Mouse (Mus musculus): ENCODE measurements around the gene Iqsec2. TPM values are rescaled to one million over a fixed set of nuclear protein-coding genes. Genes with fewer than 3 reads are reported as not detected.
"Not testable (repeated sequence)": the region's sequence is repeated elsewhere in the genome, so short reads cannot be mapped to it uniquely, and the experiment has no call there.

Iqsec2 gene
- total and polyA plus RNA-seq, 2 experiments from 2014 or later = 51.7 to 131 TPM

DNA sequence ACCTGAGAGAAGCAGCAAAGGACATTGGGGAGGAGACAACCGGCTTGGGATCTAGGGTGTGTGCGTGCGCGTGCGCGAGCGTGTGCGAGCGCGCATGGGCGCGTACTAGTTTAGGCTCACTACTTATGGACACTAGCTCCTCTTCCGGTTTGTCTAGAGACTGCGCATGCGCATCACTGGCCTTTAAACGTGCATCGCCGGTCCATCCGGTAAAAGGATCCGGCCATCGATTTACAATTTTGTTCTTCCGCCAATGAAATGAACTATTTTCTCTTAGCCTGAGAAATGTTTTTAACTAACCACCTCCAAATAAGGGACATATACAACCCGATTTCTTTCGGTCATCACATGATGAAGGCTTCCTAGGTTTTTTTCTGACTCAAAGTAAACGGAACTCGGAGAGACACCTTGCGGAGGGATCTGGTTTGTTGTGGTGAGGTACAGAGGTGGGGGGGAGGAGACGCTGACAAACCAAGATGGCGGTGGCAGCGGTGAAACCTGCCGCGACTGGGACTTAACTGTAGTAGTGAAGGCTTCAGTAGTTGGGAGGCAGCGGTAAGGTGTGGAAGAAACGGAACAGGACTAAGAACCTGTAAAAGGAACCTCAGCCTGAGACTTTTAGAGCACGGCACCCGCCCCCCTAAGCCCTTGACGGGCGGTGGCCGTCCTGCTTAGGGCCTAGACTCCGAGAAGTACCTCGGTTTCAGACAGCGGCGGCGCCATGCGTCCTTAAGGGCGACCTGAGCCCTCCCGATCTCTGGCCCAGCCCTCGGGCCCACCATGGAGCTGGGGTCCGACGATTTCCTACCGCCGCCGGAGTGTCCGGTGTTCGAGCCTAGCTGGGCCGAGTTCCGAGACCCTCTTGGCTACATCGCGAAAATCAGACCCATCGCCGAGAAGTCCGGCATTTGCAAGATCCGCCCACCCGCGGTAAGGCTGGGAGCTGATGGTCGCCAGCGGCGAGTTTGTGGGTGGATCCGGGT is 89.0 kb downstream of the Iqsec2 start, which contains the start of gene Kdm5c:
Gene Kdm5c (plus strand): TSS at position 240 of the 983 bp plus-strand sequence.
- no peak for TF ChIP-seq CTCF (IDR thresholded peaks at IDR 0.05; ENCODE audit: low read depth)
- no peak for TF ChIP-seq EP300 (IDR thresholded peaks at IDR 0.05; ENCODE audit: low read depth)
- no peaks in the 10 kb centered on the region for H3K27me3 ChIP-seq (ENCODE audit: control insufficient read depth, insufficient read depth, low read length)
- H3K9ac ChIP-seq (replicated peaks; ENCODE audit: low read depth, low read length) = peak within 1 kb of the TSS; percentile 98
- peaks cover 9% of the 10 kb centered on the region; the same call in 1 of the 2 replicates for H3K4me1 ChIP-seq (ENCODE audit: control insufficient read depth, insufficient read depth)
- peak; percentile 99 for ATAC-seq (ENCODE audit: insufficient read depth, low read depth)
- under 1% methylated on average over 68 of the region's 69 CpGs for WGBS
- peak within 1 kb of the TSS; percentile 99 for H3K4me3 ChIP-seq (ENCODE audit: low read depth, low read length)
- DNase-seq (ENCODE audit: low spot score) = peak; percentile 96
- H3K9me3 ChIP-seq (replicated peaks; ENCODE audit: control insufficient read depth, low read length) = no peaks in the 10 kb centered on the region
- peak within 1 kb of the TSS; percentile 89 for H3K27ac ChIP-seq (ENCODE audit: low read depth)
- H3K4me2 ChIP-seq (ENCODE audit: low read depth, low read length) = peak within 1 kb of the TSS; percentile 76
- peaks cover 6% of the 10 kb centered on the region for H3K36me3 ChIP-seq (replicated peaks; ENCODE audit: control insufficient read depth, insufficient read depth, low read length)

DNA sequence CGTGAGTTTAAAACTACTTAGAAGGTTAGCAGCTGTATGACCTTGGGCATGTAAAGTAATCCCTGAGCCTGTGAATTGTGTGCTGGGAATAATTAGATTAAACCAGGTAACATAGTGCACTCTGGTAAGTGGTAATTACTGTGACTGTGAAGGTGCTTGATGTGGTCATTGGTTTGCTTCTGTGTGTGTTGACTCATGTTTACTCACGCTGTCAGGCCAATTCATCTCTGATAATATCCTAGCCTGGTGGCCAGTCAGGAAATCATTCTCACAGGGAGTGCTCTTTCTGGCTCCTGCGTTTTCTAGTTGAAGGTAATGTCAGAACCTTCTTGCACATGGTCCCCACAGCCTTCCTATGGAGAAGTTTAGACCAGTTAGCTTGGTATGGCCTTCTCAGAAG is 90.1 kb downstream of the Iqsec2 start:
- TF ChIP-seq EP300 (IDR thresholded peaks at IDR 0.05; ENCODE audit: low read depth) = no peak
- WGBS = 6% methylated on average over 3 of the region's 3 CpGs
- Histone ChIP-seq H3K9me3 (replicated peaks; ENCODE audit: control insufficient read depth, low read length) (no peaks in the 10 kb centered on the region), H3K9ac (replicated peaks; ENCODE audit: low read depth, low read length) (peak overlapping the region; percentile 98), H3K27me3 (ENCODE audit: control insufficient read depth, insufficient read depth, low read length) (no peaks in the 10 kb centered on the region), H3K36me3 (replicated peaks; ENCODE audit: control insufficient read depth, insufficient read depth, low read length) (peaks cover 16% of the 10 kb centered on the region), H3K4me3 (ENCODE audit: low read depth, low read length) (peak overlapping the region; percentile 99), H3K4me1 (ENCODE audit: control insufficient read depth, insufficient read depth) (peaks cover 9% of the 10 kb centered on the region; the same call in 1 of the 2 replicates), H3K4me2 (ENCODE audit: low read depth, low read length) (peak overlapping the region; percentile 76), H3K27ac (ENCODE audit: low read depth) (peak overlapping the region; percentile 89)
- no peak for DNase-seq (ENCODE audit: low spot score)
- ATAC-seq (ENCODE audit: insufficient read depth, low read depth) = no peak

DNA sequence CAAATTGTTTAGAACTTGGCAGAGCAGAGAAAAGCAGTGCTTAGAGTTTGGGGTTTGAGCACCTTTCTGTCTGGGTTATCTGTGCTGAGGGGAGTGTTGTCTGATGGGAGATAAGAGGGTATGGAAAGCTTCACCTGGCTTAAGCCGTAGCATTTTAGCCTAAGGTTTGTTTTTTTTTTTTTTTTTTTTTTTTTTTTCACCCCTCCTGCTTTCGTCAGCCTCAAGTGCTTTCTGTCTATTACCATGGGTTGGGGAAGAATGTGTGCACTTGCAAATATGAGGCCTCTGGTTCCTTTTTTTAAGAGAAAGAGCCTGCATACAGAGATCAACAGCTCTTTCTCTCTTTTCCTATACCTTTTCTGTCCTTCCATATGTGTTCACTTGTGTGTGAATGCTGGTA is 91.7 kb downstream of the Iqsec2 start:
- no peak for TF ChIP-seq CTCF (IDR thresholded peaks at IDR 0.05; ENCODE audit: low read depth)
- TF ChIP-seq EP300 (IDR thresholded peaks at IDR 0.05; ENCODE audit: low read depth) = no peak
- Histone ChIP-seq H3K4me3 (ENCODE audit: low read depth, low read length) (no peak overlapping the region), H3K9me3 (replicated peaks; ENCODE audit: control insufficient read depth, low read length) (no peaks in the 10 kb centered on the region), H3K9ac (replicated peaks; ENCODE audit: low read depth, low read length) (no peak overlapping the region), H3K4me1 (ENCODE audit: control insufficient read depth, insufficient read depth) (peaks cover 9% of the 10 kb centered on the region; the same call in 1 of the 2 replicates), H3K36me3 (replicated peaks; ENCODE audit: control insufficient read depth, insufficient read depth, low read length) (peaks cover 32% of the 10 kb centered on the region), H3K27me3 (ENCODE audit: control insufficient read depth, insufficient read depth, low read length) (no peaks in the 10 kb centered on the region), H3K4me2 (ENCODE audit: low read depth, low read length) (peak overlapping the region; percentile 76; the same call in 1 of the 2 replicates), H3K27ac (ENCODE audit: low read depth) (no peak overlapping the region)
- 33% methylated on average over 2 of the region's 2 CpGs for WGBS
- ATAC-seq (ENCODE audit: insufficient read depth, low read depth) = no peak
- DNase-seq (ENCODE audit: low spot score) = no peak

DNA sequence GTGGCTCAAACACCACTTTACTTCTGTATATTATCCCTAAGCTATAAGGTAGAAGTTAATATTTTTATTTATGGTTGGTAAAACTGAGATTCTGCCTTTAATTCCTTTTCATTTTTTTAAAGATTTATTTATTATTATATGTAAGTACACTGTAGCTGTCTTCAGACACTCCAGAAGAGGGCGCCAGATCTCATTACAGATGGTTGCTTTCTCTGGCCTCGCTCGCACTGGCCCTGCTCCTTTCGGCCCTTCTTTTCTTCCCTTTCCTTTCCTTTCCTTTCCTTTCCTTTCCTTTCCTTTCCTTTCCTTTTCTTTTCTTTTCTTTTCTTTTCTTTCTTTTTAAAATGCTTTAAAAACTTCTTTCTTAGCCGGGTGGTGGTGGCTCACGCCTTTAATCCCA is 99.1 kb downstream of the Iqsec2 start:
- H3K36me3 ChIP-seq (replicated peaks; ENCODE audit: control insufficient read depth, insufficient read depth, low read length) = peaks cover 90% of the 10 kb centered on the region
- ATAC-seq (ENCODE audit: insufficient read depth, low read depth); H3K9me3 ChIP-seq (replicated peaks; ENCODE audit: control insufficient read depth, low read length); H3K27me3 ChIP-seq (ENCODE audit: control insufficient read depth, insufficient read depth, low read length); DNase-seq (ENCODE audit: low spot score); H3K27ac ChIP-seq (ENCODE audit: low read depth); H3K4me2 ChIP-seq (ENCODE audit: low read depth, low read length); H3K4me3 ChIP-seq (ENCODE audit: low read depth, low read length); H3K9ac ChIP-seq (replicated peaks; ENCODE audit: low read depth, low read length); H3K4me1 ChIP-seq (ENCODE audit: control insufficient read depth, insufficient read depth): not testable (repeated sequence)
- 81% methylated on average over 6 of the region's 6 CpGs for WGBS

DNA sequence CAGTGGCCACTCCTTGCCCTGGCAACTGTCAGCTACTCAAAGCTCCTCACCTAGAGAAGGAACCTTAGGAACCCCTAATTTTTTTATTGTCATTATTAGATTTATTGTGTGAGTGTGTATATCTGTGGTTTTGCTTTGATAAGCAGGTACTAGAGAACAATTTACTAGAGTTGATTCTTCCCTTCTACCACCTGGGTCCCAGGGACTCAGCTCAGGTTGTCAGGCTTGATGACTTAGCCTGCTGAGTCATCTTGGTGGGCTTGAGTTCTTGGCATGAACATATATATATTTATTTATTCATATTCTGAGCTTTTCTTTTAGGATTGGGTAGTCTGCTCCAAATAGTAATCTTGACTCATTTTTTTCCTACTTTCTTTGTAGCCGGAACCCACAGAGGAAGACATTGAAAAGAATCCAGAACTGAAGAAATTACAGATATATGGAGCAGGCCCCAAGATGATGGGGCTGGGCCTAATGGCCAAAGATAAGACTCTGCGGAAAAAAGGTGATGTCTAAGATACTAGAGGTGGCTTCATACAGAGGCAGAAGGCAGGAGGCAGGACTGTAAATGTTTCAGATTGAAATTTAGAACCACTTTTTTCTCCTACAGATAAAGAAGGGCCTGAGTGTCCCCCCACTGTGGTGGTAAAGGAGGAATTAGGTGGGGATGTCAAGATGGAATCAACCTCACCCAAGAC is 100.6 kb downstream of the Iqsec2 start:
- Histone ChIP-seq H3K9ac (replicated peaks; ENCODE audit: low read depth, low read length) (no peak overlapping the region), H3K27me3 (ENCODE audit: control insufficient read depth, insufficient read depth, low read length) (no peaks in the 10 kb centered on the region), H3K4me2 (ENCODE audit: low read depth, low read length) (no peak overlapping the region), H3K27ac (ENCODE audit: low read depth) (no peak overlapping the region), H3K9me3 (replicated peaks; ENCODE audit: control insufficient read depth, low read length) (no peaks in the 10 kb centered on the region), H3K4me1 (ENCODE audit: control insufficient read depth, insufficient read depth) (no peaks in the 10 kb centered on the region), H3K4me3 (ENCODE audit: low read depth, low read length) (no peak overlapping the region), H3K36me3 (replicated peaks; ENCODE audit: control insufficient read depth, insufficient read depth, low read length) (peaks cover 90% of the 10 kb centered on the region)
- WGBS = 93% methylated on average over 2 of the region's 2 CpGs
- no peak for DNase-seq (ENCODE audit: low spot score)
- ATAC-seq (ENCODE audit: insufficient read depth, low read depth) = no peak
- TF ChIP-seq CTCF (IDR thresholded peaks at IDR 0.05; ENCODE audit: low read depth) (no peak), EP300 (IDR thresholded peaks at IDR 0.05; ENCODE audit: low read depth) (no peak)
